Mouse (Mus musculus) G1E-ER4 (cell line): ENCODE measurements around the gene Agrp. TPM values are rescaled to one million over a fixed set of nuclear protein-coding genes. Genes with fewer than 3 reads are reported as not detected.

Source experiments
- GATA1 ChIP-seq: IDR thresholded peaks from one replicate; pipeline ENCODE4 v1.8.0; 2012; ENCODE audit warnings: low read length, inconsistent platforms
- polyA plus RNA-seq: library from polyadenylated mRNA; stranded (reverse); fragments of >175 nt; gene quantifications from 2 replicates; pipeline ENCODE4 v1.2.3, GENCODE M21; 2012

The Agrp gene
- polyA plus RNA-seq, 1 experiment: 0.10 TPM

- no peak for TF ChIP-seq GATA1
These were observed 7.9 kb downstream of the Agrp start for GRCm38 (mm10) chr8:105629337-105629736.

GRCm38 (mm10) chr8:105626086-105626485 lies 11.1 kb downstream of the Agrp start:
- TF ChIP-seq GATA1: no peak

- no peak for TF ChIP-seq GATA1
These were observed 12.4 kb downstream of the Agrp start for GRCm38 (mm10) chr8:105624831-105625230.

- no peak for TF ChIP-seq GATA1
These were observed 12.8 kb downstream of the Agrp start for GRCm38 (mm10) chr8:105624401-105624800.

GRCm38 (mm10) chr8:105623679-105624245 lies 13.4 kb downstream of the Agrp start:
- TF ChIP-seq GATA1: no peak

- TF ChIP-seq GATA1: no peak
These were observed 14.1 kb downstream of the Agrp start for GRCm38 (mm10) chr8:105623118-105623517.

- TF ChIP-seq GATA1: no peak
These were observed 14.7 kb downstream of the Agrp start for GRCm38 (mm10) chr8:105622421-105622920.

- TF ChIP-seq GATA1: no peak
These were observed 15.4 kb downstream of the Agrp start for GRCm38 (mm10) chr8:105621841-105622240.

- TF ChIP-seq GATA1: no peak
These were observed 16.1 kb downstream of the Agrp start for GRCm38 (mm10) chr8:105620946-105621720.

GRCm38 (mm10) chr8:105620211-105620610 lies 17.0 kb downstream of the Agrp start:
- no peak for TF ChIP-seq GATA1

GRCm38 (mm10) chr8:105618892-105619591 lies 18.2 kb downstream of the Agrp start:
- TF ChIP-seq GATA1: no peak

GRCm38 (mm10) chr8:105618279-105618634 lies 18.9 kb downstream of the Agrp start:
- no peak for TF ChIP-seq GATA1

- TF ChIP-seq GATA1: no peak
These were observed 19.5 kb downstream of the Agrp start for GRCm38 (mm10) chr8:105617451-105618278.

GRCm38 (mm10) chr8:105615942-105616341 lies 21.3 kb downstream of the Agrp start:
- no peak for TF ChIP-seq GATA1

GRCm38 (mm10) chr8:105613830-105614511 lies 23.2 kb downstream of the Agrp start:
- TF ChIP-seq GATA1: no peak
